Mouse (Mus musculus) lung, embryonic 14.5 days (tissue): Measurements from ENCODE around the gene Dennd1b. TPM values are rescaled to one million over a fixed set of nuclear protein-coding genes. Genes with fewer than 3 reads are reported as not detected.

Experiments
- ATAC-seq: fragments of 200-750 bp; cut with Nextera tagmentation; 2 replicates; pipeline ENCODE4 v1.8.0; 2017; ENCODE audit warnings: mild to moderate bottlenecking, moderate TSS enrichment, moderate library complexity; ENCODE audit not compliant: insufficient read depth
- DNase-seq: peaks from one replicate; pipeline ENCODE4 v3.0.0-alpha.2; 2015
- H3K27ac ChIP-seq: fragments of 300-500 bp; sonication (generic); 2 replicates; pipeline ENCODE4 v1.5.1; 2014; ENCODE audit warnings: low read depth, mild to moderate bottlenecking, moderate library complexity
- H3K27me3 ChIP-seq: fragments of 300-500 bp; sonication (generic); 2 replicates; pipeline ENCODE4 v1.6.1; 2014; ENCODE audit warnings: low read length, control low read depth; ENCODE audit not compliant: insufficient read depth
- H3K36me3 ChIP-seq: fragments of 300-500 bp; sonication (generic); 2 replicates; pipeline ENCODE4 v1.6.1; 2014; ENCODE audit warnings: control low read depth; ENCODE audit not compliant: insufficient read depth
- H3K4me1 ChIP-seq: fragments of 300-500 bp; sonication (generic); 2 replicates; pipeline ENCODE4 v1.6.1; 2014; ENCODE audit warnings: antibody characterized with exemption, control low read depth; ENCODE audit not compliant: insufficient read depth
- H3K4me2 ChIP-seq: fragments of 300-500 bp; sonication (generic); 2 replicates; pipeline ENCODE4 v1.6.1; 2014; ENCODE audit warnings: mild to moderate bottlenecking
- H3K4me3 ChIP-seq: fragments of 300-500 bp; sonication (generic); 2 replicates; pipeline ENCODE4 v1.5.1; 2014; ENCODE audit warnings: low read depth, low read length
- H3K9ac ChIP-seq: fragments of 300-500 bp; sonication (generic); 2 replicates; pipeline ENCODE4 v1.6.1; 2014
- H3K9me3 ChIP-seq: fragments of 300-500 bp; sonication (generic); 2 replicates; pipeline ENCODE4 v1.6.1; 2016; ENCODE audit warnings: low read depth, low read length, control low read depth
- CTCF ChIP-seq: IDR thresholded peaks from 2 replicates; pipeline ENCODE4 v1.5.1; 2016; ENCODE audit warnings: antibody characterized with exemption, low read depth
- WGBS: fragments of 180-500 bp; shearing (Covaris S2); extraction: QIAGEN DNeasy Blood & Tissue Kit; methylation state at CpG from one replicate; pipeline ENCODE4 v1.1.7; 2014; 5-methylcytosine and 5-hydroxymethylcytosine counted together
- polyA plus RNA-seq: library from polyadenylated mRNA; unstranded; fragments of >200 nt; fragmentation: Nextera tagmentation; extraction: Ambion mirVana; gene quantifications from 2 replicates; pipeline ENCODE4 v1.2.1, GENCODE M21; 2014

Gene Dennd1b
- polyA plus RNA-seq, 1 experiment from 2014 or later, result 10.8 TPM

DNA sequence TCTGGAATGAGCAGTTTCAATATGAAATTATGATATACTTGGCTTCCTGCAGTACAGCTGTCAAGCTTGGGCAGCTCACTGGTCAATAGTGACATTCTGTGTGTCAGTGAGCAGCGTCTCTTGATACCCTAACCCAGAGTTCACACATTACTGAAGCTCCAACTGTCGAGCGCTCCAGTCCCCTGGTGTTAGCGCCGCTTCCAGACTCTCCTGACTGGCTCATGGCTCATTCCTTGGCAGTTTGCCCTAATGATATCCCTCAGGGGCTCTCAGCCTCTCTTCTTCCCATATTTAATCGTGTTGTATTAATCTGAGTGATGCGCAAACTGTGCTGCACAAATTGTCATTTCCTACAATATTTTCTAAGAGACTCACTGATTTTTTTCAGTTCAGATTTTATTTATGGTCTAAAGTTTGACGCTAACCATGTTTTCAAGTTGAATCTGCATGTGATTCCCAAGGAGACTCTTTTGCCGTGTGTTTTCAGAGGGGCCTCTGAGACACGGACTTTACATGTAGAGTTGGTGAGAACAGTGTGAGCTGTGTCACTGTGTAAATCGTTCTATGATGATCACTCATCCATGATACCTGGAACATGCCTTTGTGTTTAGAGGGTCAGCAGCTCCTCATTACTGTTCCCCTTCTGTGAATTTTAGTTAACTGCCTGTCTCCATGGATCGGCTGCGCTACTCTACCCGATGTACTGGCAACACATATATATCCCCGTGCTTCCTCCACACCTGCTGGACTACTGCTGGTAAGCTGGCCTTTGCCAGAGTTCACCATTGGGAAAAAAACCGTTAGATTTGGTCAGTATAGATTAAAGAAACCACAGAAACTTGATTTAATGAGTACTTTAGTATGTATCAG, 117.5 kb downstream of the Dennd1b start:
- ATAC-seq, result peak; percentile 62; the same call in 1 of the 2 replicates
- Histone ChIP-seq H3K4me1 (no peaks in the 10 kb centered on the region), H3K36me3 (no peaks in the 10 kb centered on the region), H3K27me3 (no peaks in the 10 kb centered on the region), H3K9me3 (no peaks in the 10 kb centered on the region), H3K4me2 (peak overlapping the region; percentile 12; the same call in 1 of the 2 replicates), H3K4me3 (no peak overlapping the region), H3K27ac (no peak overlapping the region), H3K9ac (no peak overlapping the region)
- no peak for TF ChIP-seq CTCF
- DNase-seq, result peak; percentile 80
- WGBS, result 57% methylated on average over 16 of the region's 16 CpGs

DNA sequence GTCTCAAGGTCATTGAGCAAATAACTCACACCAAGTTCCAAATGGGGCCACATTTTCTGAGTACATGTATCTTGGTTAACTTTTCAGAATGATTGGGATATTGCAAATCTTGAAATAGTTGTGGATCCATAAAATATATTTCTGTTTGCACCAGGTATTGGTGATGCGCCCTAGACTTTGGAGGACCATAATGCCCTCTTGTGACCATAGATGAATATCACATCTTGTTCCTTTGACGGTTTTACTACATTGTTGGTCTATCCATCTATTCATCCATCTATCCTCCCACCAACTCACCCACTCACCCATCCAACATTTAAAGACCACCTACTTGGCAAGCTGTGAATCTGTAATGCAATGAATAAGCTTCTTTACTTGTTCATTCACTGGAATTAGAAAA, 120.1 kb downstream of the Dennd1b start:
- H3K9me3 ChIP-seq, result no peaks in the 10 kb centered on the region
- 69% methylated on average over 2 of the region's 2 CpGs for whole genome bisulfite sequencing
- no peaks in the 10 kb centered on the region for H3K36me3 ChIP-seq
- ATAC-seq (no peak), DNase-seq (peak; percentile 25)
- TF ChIP-seq CTCF, result peak; percentile 48
- no peaks in the 10 kb centered on the region for H3K4me1 ChIP-seq
- no peak overlapping the region for H3K4me2 ChIP-seq
- no peak overlapping the region for H3K27ac ChIP-seq
- no peak overlapping the region for H3K4me3 ChIP-seq
- H3K27me3 ChIP-seq, result no peaks in the 10 kb centered on the region
- H3K9ac ChIP-seq, result no peak overlapping the region

DNA sequence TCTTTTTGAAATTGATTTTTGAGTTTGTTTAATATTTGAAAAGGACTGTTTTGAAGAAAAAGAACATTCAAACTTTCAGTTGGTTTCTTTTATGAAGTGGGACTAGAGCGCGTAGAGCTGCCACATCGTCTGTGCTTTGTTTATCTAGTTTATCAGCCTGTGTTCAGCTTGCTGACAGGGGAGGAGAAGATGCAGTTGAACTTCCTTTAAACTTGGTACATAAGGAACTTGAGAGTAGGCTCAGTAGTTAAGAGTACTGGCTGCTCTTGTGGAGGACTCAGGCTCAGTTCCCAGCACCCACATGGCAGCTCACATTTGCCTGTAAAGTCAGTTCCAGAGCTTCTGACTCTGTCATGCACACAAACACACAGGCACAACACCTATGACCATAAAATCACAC, 124.3 kb downstream of the Dennd1b start:
- no peak overlapping the region for H3K4me2 ChIP-seq
- no peak overlapping the region for H3K9ac ChIP-seq
- no peak overlapping the region for H3K27ac ChIP-seq
- H3K27me3 ChIP-seq, result no peaks in the 10 kb centered on the region
- no peak for ATAC-seq
- H3K4me1 ChIP-seq, result no peaks in the 10 kb centered on the region
- no peak overlapping the region for H3K4me3 ChIP-seq
- no peak for TF ChIP-seq CTCF
- H3K36me3 ChIP-seq, result no peaks in the 10 kb centered on the region
- H3K9me3 ChIP-seq, result no peaks in the 10 kb centered on the region
- no peak for DNase-seq
- WGBS, result 71% methylated on average over 3 of the region's 3 CpGs

DNA sequence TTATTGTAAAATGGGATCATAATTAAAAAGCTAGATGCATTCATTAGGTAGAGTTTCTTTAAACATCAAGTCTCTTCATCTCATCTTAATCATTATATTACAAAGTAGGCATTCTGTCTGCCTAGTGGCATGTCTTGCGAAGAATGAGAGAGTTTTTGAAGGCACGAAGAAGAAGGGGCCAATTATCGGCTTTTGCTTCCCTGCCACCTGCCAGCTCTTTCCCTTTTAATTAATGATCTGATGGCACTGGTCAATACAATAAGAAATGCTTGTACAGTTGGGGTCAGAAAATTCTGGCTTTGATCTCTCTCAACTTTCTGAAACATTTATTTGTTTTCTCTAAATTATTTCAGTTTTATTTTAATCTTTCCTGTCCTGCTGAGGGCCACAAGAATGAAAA, 127.5 kb downstream of the Dennd1b start:
- 60% methylated on average over 3 of the region's 3 CpGs for WGBS
- TF ChIP-seq CTCF, result no peak
- no peaks in the 10 kb centered on the region for H3K27me3 ChIP-seq
- DNase-seq (no peak), ATAC-seq (no peak)
- H3K9ac ChIP-seq, result no peak overlapping the region
- no peak overlapping the region for H3K4me2 ChIP-seq
- no peaks in the 10 kb centered on the region for H3K36me3 ChIP-seq
- no peak overlapping the region for H3K27ac ChIP-seq
- H3K4me3 ChIP-seq, result no peak overlapping the region
- no peaks in the 10 kb centered on the region for H3K9me3 ChIP-seq
- no peaks in the 10 kb centered on the region for H3K4me1 ChIP-seq

DNA sequence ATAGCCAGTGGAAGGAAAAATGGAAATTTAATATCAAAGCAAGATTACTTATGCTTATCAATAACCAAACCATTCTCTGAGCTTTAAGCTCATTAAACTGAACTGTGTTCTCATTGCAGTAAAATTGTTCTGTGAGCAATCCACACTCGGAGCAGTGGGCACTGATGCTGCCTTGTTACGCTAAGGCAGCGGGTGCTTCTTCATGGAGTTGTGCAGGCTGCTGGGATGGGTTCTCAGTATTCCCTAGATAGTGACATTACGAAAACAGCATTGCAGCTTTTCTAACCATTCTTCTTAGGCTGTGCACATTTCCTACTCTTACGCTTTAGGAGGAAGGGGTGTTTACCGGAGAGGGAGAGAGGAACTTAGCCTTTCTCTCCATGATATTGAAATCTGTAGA, 128.5 kb downstream of the Dennd1b start:
- ATAC-seq (no peak), DNase-seq (no peak)
- no peak for TF ChIP-seq CTCF
- Histone ChIP-seq H3K36me3 (no peaks in the 10 kb centered on the region), H3K4me3 (no peak overlapping the region), H3K9ac (no peak overlapping the region), H3K4me2 (no peak overlapping the region), H3K4me1 (no peaks in the 10 kb centered on the region), H3K9me3 (no peaks in the 10 kb centered on the region), H3K27me3 (no peaks in the 10 kb centered on the region), H3K27ac (no peak overlapping the region)
- WGBS, result 84% methylated on average over 6 of the region's 6 CpGs

DNA sequence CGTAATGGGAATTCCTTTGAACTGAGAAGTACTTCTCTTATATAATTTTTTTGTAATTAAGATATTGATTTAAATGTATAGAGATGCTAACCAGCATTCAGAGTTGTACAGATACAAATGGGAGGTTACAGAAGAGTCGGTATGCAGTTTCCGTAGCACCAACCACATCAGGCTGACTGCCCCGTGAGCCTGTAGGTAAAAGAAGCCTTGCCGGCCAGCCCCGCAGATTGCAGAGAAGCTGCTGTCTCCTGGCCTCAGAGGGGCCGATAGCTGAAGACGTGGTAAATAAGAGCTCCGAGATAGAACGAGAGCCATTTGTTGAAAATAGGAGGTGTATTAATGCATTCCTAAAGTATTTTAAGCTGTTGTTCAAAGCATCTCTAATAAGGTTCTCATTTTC, 128.9 kb downstream of the Dennd1b start:
- ATAC-seq (no peak), DNase-seq (peak; percentile 19)
- H3K27me3 ChIP-seq, result no peaks in the 10 kb centered on the region
- 60% methylated on average over 10 of the region's 10 CpGs for WGBS
- H3K4me3 ChIP-seq, result no peak overlapping the region
- no peaks in the 10 kb centered on the region for H3K36me3 ChIP-seq
- TF ChIP-seq CTCF, result no peak
- no peak overlapping the region for H3K27ac ChIP-seq
- no peak overlapping the region for H3K4me2 ChIP-seq
- H3K9me3 ChIP-seq, result no peaks in the 10 kb centered on the region
- H3K4me1 ChIP-seq, result no peaks in the 10 kb centered on the region
- no peak overlapping the region for H3K9ac ChIP-seq

DNA sequence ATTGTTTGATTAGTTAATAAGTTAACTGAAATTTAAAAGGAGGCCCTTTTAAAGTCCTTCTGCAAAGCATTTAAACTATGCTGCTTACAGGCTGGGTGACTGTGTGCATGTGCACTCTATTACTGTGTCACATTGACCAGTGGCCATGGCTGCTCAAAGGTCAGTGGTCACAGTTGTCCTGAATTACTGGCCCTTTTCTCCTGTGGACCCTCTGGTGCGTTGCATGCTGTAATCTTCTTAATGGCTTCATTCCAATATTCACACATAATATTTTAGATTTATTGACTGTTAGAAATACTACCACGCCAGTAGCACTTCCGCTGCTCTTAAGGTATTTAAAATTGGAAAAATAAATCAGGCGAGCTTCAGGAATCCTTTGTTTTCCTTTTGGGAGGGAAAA, 129.5 kb downstream of the Dennd1b start:
- Histone ChIP-seq H3K9me3 (no peaks in the 10 kb centered on the region), H3K4me1 (no peaks in the 10 kb centered on the region), H3K4me2 (no peak overlapping the region), H3K27ac (no peak overlapping the region), H3K4me3 (no peak overlapping the region), H3K9ac (no peak overlapping the region), H3K36me3 (no peaks in the 10 kb centered on the region), H3K27me3 (no peaks in the 10 kb centered on the region)
- TF ChIP-seq CTCF, result no peak
- DNase-seq (peak; percentile 53), ATAC-seq (peak; percentile 82; the same call in 1 of the 2 replicates)
- WGBS, result 34% methylated on average over 4 of the region's 4 CpGs
